Mouse (Mus musculus) hindbrain, embryonic 11.5 days (tissue): ENCODE results near the gene Gm2016. TPM values are rescaled to one million over a fixed set of nuclear protein-coding genes. Genes with fewer than 3 reads are reported as not detected.

ENCODE experiments used
- polyA plus RNA-seq: library from polyadenylated mRNA; unstranded; fragments of >200 nt; fragmentation: Nextera tagmentation; extraction: Ambion mirVana; gene quantifications from 2 replicates; pipeline ENCODE4 v1.2.1, GENCODE M21; 2014

The Gm2016 gene
- polyA plus RNA-seq, 1 experiment from 2014 or later: not detected

Other genes starting within 250 kb of the Gm2016 start
- gene Gm16381, start 229.5 kb upstream of the Gm2016 start, polyA plus RNA-seq: not detected in 2 replicates
- gene Gm21319, start 98.3 kb upstream of the Gm2016 start, polyA plus RNA-seq: not detected in 2 replicates
- not detected in 2 replicates for gene Gm21936, start 78.6 kb upstream of the Gm2016 start, polyA plus RNA-seq
- not detected in 2 replicates for gene BB287469, start 57.5 kb upstream of the Gm2016 start, polyA plus RNA-seq
- gene Gm2001, start 31.7 kb upstream of the Gm2016 start, polyA plus RNA-seq: not detected in 2 replicates
- not detected in 2 replicates for gene Gm2022, start 21.3 kb downstream of the Gm2016 start, polyA plus RNA-seq
- gene Gm2035, start 45.8 kb downstream of the Gm2016 start, polyA plus RNA-seq: not detected in 2 replicates
- not detected in 2 replicates for gene Gm2042, start 80.0 kb downstream of the Gm2016 start, polyA plus RNA-seq
- gene Gm2075, start 137.8 kb downstream of the Gm2016 start, polyA plus RNA-seq: not detected in 2 replicates
- not detected in 2 replicates for gene Gm6803, start 144.7 kb downstream of the Gm2016 start, polyA plus RNA-seq
- not detected in 2 replicates for gene Gm2056, start 152.9 kb downstream of the Gm2016 start, polyA plus RNA-seq
- not detected in 2 replicates for gene Gm16368, start 209.6 kb downstream of the Gm2016 start, polyA plus RNA-seq